Comparison of ENCODE assay signal across 28 mouse cellular contexts in genomic region chr12:112373966-112374365, GRCm38 (mm10).
DNase-seq lines count a peak whose midpoint lies in the region; ATAC-seq and TF ChIP-seq lines count a peak whose summit lies in the region.
"Had no signal": no experiment of that assay in that cellular context is flagged by ENCODE, and none has a peak within 500 bp of the region (broad histone marks: within the 10 kb centered on the region; RNA-seq: fewer than 3 reads in every experiment).

No protein-coding gene starts in this region.

- H3K79me2 ChIP-seq in liver, adult 2 months (ENCODE audit: control insufficient read depth, insufficient read depth, low read length): no peaks in the 10 kb centered on the region

- no peak overlapping the region for H3K27ac ChIP-seq in liver, adult 2 months (replicated peaks; ENCODE audit: insufficient read depth, low read depth, low read length)
- H3K27ac ChIP-seq in liver, embryonic 11.5 days (ENCODE audit: low read depth, low read length): no peak overlapping the region
- H3K27ac ChIP-seq: embryonic facial prominence, embryonic 13.5 days; heart, embryonic 13.5 days; kidney, postnatal 0 days; limb, embryonic 13.5 days; liver, embryonic 13.5 days; macrophage; midbrain, embryonic 15.5 days; neural tube, embryonic 15.5 days had no signal

- H3K4me1 ChIP-seq in liver, adult 2 months (ENCODE audit: control insufficient read depth, insufficient read depth, low read length): 0 out of 2 replicates have a peak, but pooled peaks cover 3% of the 10 kb centered on the region
- no peaks in the 10 kb centered on the region for H3K4me1 ChIP-seq in liver, embryonic 11.5 days (replicated peaks; ENCODE audit: control insufficient read depth, insufficient read depth, low read length)
- H3K4me1 ChIP-seq: embryonic facial prominence, embryonic 13.5 days; liver, embryonic 13.5 days had no signal

- DNase-seq in liver, adult 2 months (ENCODE audit: extremely low read depth, low read depth, low spot score): peak; percentile 20
- no peak for DNase-seq in liver, embryonic 11.5 days (ENCODE audit: low spot score)
- DNase-seq in cerebellum, adult 18-20 months: peak; percentile 63 to 66
- DNase-seq in cerebellum, postnatal 10 days: peak; percentile 90 to 92
- DNase-seq in kidney, adult 8-10 months: no peak
- DNase-seq in layer of hippocampus, adult 9-11 months: no peak
- no peak for DNase-seq in retina, embryonic 14.5 days (ENCODE audit: low spot score)
- DNase-seq: adrenal gland, postnatal 10 days; forebrain, postnatal 0 days; heart, postnatal 10 days; kidney, adult 2 months; kidney, postnatal 4 days; liver, embryonic 13.5 days; lung, adult 18-20 months; right cerebral cortex, postnatal 25 days; spleen, adult 18-20 months; thymus, adult 2 months; thymus, postnatal 36 days had no signal

- no peak overlapping the region for H3K4me2 ChIP-seq in liver, embryonic 11.5 days
- H3K4me2 ChIP-seq: embryonic facial prominence, embryonic 13.5 days; heart, embryonic 13.5 days; limb, embryonic 13.5 days; liver, embryonic 13.5 days; midbrain, embryonic 15.5 days; neural tube, embryonic 15.5 days had no signal

- no peak overlapping the region for H3K9ac ChIP-seq in liver, adult 2 months (ENCODE audit: low read depth, low read length)
- no peak overlapping the region for H3K9ac ChIP-seq in liver, embryonic 11.5 days (ENCODE audit: low read depth, low read length)
- H3K9ac ChIP-seq: embryonic facial prominence, embryonic 13.5 days; forebrain, postnatal 0 days; heart, embryonic 13.5 days; limb, embryonic 13.5 days; liver, embryonic 13.5 days; midbrain, embryonic 15.5 days; neural tube, embryonic 15.5 days had no signal

- WGBS in liver, adult 2 months: 50% methylated on average over 7 of the region's 7 CpGs
- 81% methylated on average over 7 of the region's 7 CpGs for WGBS in liver, embryonic 11.5 days

- no peaks in the 10 kb centered on the region for H3K9me3 ChIP-seq in liver, embryonic 11.5 days (ENCODE audit: control insufficient read depth, low read length)
- H3K9me3 ChIP-seq: embryonic facial prominence, embryonic 13.5 days; limb, embryonic 13.5 days; liver, embryonic 13.5 days; midbrain, embryonic 15.5 days; neural tube, embryonic 15.5 days had no signal

- no peak for ATAC-seq in liver, embryonic 11.5 days (replicated peaks; ENCODE audit: low FRiP score)
- ATAC-seq: forebrain, postnatal 0 days; hindbrain, embryonic 16.5 days; lung, postnatal 0 days; midbrain, embryonic 15.5 days; Patski had no signal

- TF ChIP-seq POLR2A in liver, adult 2 months (IDR thresholded peaks at IDR 0.05; ENCODE audit: extremely low read depth, insufficient read depth, low read length): no peak

- no peak overlapping the region for H3K4me3 ChIP-seq in liver, adult 2 months (ENCODE audit: insufficient read depth, low read depth, low read length)
- no peak overlapping the region for H3K4me3 ChIP-seq in liver, embryonic 11.5 days (ENCODE audit: low read depth, low read length)
- H3K4me3 ChIP-seq: embryonic facial prominence, embryonic 13.5 days; heart, embryonic 13.5 days; limb, embryonic 13.5 days; liver, embryonic 13.5 days; midbrain, embryonic 15.5 days; neural tube, embryonic 15.5 days had no signal

- H3K36me3 ChIP-seq in liver, adult 2 months (ENCODE audit: control insufficient read depth, insufficient read depth, low read length): no peaks in the 10 kb centered on the region
- no peaks in the 10 kb centered on the region for H3K36me3 ChIP-seq in liver, embryonic 11.5 days (ENCODE audit: control insufficient read depth, insufficient read depth, low read length)
- H3K36me3 ChIP-seq: embryonic facial prominence, embryonic 13.5 days; heart, embryonic 13.5 days; limb, embryonic 13.5 days; liver, embryonic 13.5 days; midbrain, embryonic 15.5 days; neural tube, embryonic 15.5 days had no signal

- TF ChIP-seq CTCF in liver, adult 2 months (IDR thresholded peaks at IDR 0.05; ENCODE audit: low read depth, low read length): no peak

- H3K27me3 ChIP-seq in liver, adult 2 months (ENCODE audit: control insufficient read depth, insufficient read depth, low read length): no peaks in the 10 kb centered on the region
- no peaks in the 10 kb centered on the region for H3K27me3 ChIP-seq in liver, embryonic 11.5 days (replicated peaks; ENCODE audit: control insufficient read depth, insufficient read depth, low read length)
- H3K27me3 ChIP-seq: embryonic facial prominence, embryonic 13.5 days; liver, embryonic 13.5 days; midbrain, embryonic 15.5 days; neural tube, embryonic 15.5 days; Patski had no signal

Comparison
In these comparisons a context has a peak if more than half of its experiments do, and no peak if none do; other contexts are left out.
1. DNase-seq: peak in liver, adult 2 months (single experiment), cerebellum, adult 18-20 months (2 of 2) and cerebellum, postnatal 10 days (2 of 2); none in liver, embryonic 11.5 days (single experiment), kidney, adult 8-10 months (0 of 2), layer of hippocampus, adult 9-11 months (single experiment) and retina, embryonic 14.5 days (single experiment).